Mouse (Mus musculus) spleen, postnatal 10 days (tissue): Measurements from ENCODE around the gene Rilp.
"Not testable (repeated sequence)": the region's sequence is repeated elsewhere in the genome, so short reads cannot be mapped to it uniquely, and the experiment has no call there.

Experiments used
- DNase-seq, 2 experiments: peaks; one replicate each; pipeline ENCODE4 v3.0.0; 2021 to 2022; ENCODE audit warnings: low spot score in 2 of 2

Gene Rilp

GRCm38 (mm10) chr11:75533314-75534015 lies 23.6 kb downstream of the Rilp start:
- no peak for DNase-seq

DNA sequence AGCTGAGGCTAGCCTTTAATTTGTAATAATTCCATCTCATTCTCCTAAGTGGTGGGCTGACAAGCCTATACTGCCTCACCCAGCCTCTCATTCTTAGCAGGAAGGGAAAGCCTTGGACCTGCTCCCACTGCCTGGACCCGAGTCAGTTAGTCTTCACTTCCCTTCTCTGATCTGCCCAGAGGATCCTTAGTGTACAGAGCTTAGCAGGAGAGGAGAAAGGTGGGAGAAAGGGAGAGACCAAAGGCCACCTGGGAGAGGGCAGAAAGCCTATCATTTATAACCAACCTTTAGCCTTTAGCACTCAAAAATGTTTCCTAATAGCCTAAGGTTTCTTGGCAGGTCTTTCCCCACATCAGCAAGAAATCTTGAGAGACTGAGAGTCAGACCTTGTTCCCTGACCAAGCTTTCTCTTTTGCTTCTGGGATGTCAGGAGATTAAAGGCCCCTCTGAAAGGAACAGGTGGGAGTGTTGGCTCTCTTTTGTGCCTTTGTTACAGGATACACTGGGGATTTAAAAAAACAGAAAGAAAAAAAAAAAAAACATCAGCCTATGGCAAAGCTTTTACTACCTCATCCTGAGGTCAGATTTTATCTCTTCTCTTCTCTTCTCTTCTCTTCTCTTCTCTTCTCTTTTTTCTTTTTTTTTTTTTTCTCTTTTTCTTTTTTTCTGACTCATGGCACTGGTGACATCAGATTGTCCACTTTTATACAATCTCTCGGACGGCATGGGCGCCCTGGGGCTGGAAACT lies 24.6 kb downstream of the Rilp start:
- no peak for DNase-seq

DNA sequence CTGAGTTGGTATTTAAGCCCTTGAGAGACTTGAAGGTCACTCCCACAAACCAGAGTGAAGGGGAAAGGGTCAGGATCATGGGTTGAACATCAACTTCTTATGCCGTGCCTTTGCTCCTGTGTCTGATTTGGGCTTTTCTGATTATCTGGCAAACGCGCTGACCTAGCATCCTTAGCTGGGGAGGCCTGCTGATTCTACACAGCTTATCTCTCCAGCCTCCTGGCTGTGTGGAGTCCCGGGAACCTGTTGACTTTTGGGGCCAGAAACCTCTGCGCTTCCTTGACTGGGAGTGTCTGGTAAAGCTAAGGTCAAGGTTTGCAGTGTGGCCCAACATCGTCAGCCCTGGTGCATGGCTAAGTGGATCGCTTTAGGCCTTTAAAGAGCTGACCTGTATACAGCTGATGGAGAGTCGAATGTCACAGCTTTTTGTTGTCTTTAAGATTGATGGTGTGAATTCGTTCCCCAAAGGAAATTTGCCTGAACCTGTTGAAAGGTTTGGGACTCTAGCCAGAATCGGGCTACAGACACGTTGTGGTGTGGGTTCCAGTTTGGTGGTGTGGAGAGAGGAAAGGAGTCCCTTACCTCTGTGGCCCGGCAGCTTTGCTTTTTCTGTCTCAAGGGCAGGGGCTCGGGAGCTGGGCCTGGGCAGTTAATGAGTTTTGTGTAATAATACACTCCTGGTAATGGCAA lies 25.4 kb downstream of the Rilp start:
- no peak for DNase-seq

DNA sequence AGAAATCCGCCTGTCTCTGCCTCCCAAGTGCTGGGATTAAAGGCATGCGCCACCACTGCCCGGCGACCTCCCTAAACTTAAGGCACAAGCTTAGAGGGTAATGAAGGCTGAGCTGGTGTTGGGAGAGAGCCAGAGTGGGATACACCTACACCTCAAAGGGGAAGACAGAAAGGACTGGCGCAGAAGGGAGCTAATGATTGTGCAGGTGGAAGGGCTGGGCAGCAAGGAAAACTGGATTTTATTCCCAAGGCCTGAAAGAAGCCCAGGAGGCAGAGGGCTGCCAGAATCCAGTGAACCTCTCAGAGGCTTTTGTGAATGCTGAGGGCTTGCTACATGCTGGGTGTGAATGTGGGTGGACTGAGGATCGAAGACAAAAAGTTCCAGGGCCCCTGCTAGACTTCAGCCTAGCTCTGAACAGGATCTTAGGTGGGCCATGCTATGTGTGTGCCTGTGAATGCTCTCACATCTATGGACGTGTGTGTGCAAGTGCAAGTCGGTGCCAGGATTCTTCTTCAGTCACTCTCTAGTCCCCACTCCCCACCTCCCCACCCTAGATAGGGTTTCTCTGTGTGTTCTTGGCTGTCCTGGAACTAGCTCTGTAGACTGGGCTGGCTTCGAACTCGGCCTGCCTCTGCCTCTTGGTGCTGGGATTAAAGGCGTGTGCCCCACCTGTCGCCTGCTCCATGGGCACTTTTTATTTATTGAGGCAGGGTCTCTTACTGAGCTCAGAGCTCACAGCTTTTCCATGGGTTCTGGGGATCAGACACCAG lies 26.5 kb downstream of the Rilp start:
- DNase-seq: no peak

GRCm38 (mm10) chr11:75537025-75537414 lies 27.1 kb downstream of the Rilp start:
- DNase-seq: no peak

DNA sequence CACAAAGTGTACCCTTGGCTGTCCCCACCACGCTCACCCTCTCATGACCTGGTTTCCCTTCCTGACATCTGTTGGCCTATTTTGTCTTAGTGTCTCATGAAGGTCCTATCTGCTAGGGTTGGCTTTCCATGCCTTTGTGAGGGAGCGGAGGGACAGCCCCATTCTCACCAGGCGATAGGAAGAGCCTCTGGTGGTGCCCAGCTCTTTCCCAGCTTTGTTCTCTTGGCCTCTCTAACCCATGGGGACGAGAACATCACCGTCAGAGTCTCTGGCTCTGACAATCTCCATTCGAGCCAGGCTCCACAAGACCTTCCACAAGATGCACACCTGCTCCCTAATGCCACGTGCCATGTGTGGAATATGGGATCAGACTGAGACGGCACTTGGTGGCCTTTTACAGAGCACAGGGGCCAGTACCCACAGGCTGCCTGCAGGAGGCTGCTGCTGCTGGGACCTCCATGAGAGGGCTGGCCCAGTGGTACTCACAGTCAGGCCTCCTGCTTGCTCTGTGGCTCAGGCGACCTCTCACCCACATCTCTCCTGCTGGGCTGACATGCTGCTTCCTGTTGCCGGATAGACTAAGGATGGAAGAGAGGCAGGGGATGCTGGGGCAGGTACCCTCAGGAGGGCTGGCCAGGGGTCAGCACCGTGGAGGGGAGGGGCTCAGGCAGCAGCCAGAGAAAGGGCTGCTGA lies 27.7 kb downstream of the Rilp start:
- DNase-seq: no peak

DNA sequence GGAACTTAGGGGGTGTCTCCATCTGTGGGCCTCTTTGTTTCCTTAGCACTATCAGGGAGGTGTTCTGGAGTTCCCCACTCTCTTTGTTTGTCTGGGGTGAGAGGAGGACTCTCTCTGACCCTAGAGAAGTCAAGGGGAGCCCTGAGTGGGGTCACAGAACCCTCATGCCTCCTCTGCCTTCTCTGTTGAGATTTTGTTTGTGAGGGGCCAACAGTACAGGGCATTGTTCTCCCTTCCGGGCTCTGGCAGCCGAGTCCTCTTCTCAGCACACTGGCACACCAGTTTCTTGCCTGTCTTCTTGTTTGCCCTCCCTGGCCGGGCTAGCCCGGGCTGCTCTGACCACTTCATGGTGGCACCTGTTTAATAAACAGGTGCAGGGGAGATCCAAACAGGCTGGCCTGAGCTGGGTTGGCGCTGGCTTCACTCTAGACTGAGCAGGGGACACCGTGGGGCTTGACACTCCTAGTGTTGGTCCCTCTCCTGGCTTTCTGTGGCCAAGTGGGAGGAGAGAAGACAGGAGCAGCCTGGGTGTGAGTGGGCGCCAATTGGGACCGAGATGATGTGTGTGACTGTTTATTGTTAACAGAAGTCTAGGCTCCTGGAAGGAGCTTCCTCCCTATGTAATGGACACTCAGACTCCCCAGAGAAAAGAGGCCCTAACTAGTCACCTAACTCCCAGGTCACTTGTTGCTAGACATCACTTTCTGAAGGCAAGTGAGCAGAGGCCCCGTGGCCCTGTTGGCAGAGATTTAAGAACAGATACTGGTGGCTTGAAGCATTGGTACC lies 28.5 kb downstream of the Rilp start:
- DNase-seq: no peak

DNA sequence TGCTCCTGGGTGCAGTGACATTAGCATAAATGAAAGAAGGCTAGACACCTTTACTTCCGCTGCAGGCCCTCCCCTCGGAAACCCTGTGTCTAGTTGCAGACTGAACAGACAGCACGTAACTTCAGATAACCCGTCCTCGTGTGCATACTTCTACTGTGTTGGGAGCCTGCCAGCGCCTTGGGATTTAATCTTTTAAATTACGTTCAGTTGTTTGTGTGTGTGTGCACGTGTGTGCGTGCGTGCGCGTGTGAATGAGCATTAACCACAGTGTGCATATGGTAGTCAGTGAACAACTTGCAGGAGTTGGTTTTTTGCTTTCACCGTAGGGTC lies 29.0 kb downstream of the Rilp start:
- DNase-seq: no peak

DNA sequence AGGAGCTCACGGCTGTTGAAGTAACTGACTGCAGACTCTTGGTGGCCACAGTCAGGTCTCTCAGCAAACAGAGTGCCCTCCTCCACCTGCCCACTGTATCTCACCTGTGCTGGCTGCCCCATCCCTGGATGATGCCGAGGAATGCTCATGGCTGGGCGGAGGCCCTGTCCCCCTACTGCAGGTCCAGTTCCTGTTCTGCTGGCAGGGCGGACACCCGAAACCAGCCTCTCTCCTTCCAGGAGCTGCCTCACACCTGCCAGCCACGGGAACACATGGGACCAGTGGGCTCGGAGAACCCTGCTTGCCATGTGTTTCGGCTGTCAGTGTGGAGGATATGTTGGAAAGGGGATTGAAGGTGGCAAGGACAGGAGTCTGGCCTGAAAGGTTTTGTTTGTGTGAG lies 30.3 kb downstream of the Rilp start:
- no peak for DNase-seq

- no peak for DNase-seq
These were observed 31.1 kb downstream of the Rilp start for GRCm38 (mm10) chr11:75540710-75541581.

GRCm38 (mm10) chr11:75544713-75545112 lies 34.8 kb downstream of the Rilp start:
- DNase-seq: no peak

- DNase-seq: no peak
These were observed 36.2 kb downstream of the Rilp start for GRCm38 (mm10) chr11:75546057-75546456.

DNA sequence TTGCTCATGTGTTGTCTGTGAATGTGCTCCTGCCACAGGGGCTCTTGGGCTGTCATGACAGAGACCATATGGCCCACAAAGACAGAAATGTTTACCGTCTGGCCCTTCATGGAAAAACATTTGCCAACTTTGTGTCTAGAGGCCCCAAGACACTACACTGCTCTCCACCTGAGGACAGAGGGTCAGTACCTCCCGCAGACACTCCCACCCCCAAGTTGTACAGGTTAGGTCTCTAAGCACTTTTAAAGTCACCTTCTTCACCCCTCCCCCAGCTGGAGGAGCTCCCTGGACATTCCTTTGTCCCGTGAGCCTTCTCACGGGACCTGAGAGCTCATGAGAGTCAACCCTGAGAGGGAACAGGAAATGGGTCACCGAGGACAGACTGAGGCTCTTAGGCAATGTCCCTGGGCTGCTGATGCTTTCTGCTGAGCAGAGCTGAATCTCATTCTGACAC lies 39.8 kb downstream of the Rilp start:
- no peak for DNase-seq

DNA sequence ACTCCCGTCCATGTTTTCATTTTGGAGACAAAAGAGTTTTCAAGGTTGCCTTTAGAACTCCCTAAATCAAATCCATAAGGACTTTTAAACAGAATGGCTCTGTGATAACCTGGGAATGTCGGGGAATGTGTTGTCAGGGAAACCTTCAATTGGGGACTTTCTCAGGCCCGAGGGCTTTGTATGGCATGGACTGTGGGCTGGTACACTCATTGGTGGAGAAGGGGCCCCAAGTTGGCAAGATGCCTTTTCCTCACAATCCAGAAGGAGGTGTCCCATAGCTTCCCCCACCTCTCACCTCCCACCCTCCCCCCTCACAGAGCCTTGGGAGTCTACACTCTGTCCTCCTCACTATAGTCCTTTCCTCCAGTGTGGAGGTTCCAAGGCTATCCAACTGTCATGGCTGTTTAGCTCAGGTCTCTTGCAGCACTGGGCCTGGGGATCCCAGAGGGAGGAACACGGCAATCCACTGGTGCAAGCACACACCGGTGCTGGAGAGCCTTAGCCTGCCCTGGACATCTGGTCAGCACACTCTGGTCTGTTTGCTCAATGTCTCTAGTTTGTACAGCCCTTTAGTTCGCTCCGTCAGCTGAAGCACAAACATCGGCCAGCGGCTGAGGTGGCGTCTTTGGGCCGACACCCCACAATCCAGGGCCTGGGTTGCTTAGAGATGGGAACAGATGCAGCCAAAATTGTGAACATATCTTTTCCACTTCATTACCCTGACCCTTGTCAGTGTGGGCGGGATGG lies 40.5 kb downstream of the Rilp start:
- DNase-seq: no peak

- DNase-seq: no peak
These were observed 41.4 kb downstream of the Rilp start for GRCm38 (mm10) chr11:75551321-75551720.

GRCm38 (mm10) chr11:75551961-75552441 lies 42.1 kb downstream of the Rilp start:
- DNase-seq: no peak

GRCm38 (mm10) chr11:75552906-75553482 lies 43.1 kb downstream of the Rilp start:
- DNase-seq: no peak

- not testable (repeated sequence) for DNase-seq
These were observed 46.1 kb downstream of the Rilp start for GRCm38 (mm10) chr11:75556006-75556405.
